Mouse (Mus musculus) fibroblast of lung, adult 2 months (primary cell): ENCODE data around the gene P2ry12.

ENCODE experiments used
- DNase-seq: peaks from one replicate; pipeline ENCODE4 v3.0.0-alpha.2; 2011; ENCODE audit warnings: low read depth

The P2ry12 gene

GRCm38 (mm10) chr3:59230912-59231311 is 31.8 kb downstream of the P2ry12 start:
- DNase-seq: no peak

- DNase-seq: no peak
Measured at GRCm38 (mm10) chr3:59228730-59229551, 33.7 kb downstream of the P2ry12 start.

GRCm38 (mm10) chr3:59227696-59228095 is 35.0 kb downstream of the P2ry12 start:
- no peak for DNase-seq

- no peak for DNase-seq
Measured at GRCm38 (mm10) chr3:59225411-59225810, 37.3 kb downstream of the P2ry12 start.

GRCm38 (mm10) chr3:59222303-59222702 is 40.4 kb downstream of the P2ry12 start:
- DNase-seq: no peak

- DNase-seq: no peak
Measured at GRCm38 (mm10) chr3:59219326-59219725, 43.3 kb downstream of the P2ry12 start.

GRCm38 (mm10) chr3:59217211-59217610 is 45.5 kb downstream of the P2ry12 start:
- no peak for DNase-seq

GRCm38 (mm10) chr3:59212404-59212803 is 50.3 kb downstream of the P2ry12 start:
- no peak for DNase-seq

GRCm38 (mm10) chr3:59211784-59212183 is 50.9 kb downstream of the P2ry12 start:
- DNase-seq: no peak

GRCm38 (mm10) chr3:59210727-59211126 is 51.9 kb downstream of the P2ry12 start, which contains the start of gene P2ry13:
Gene P2ry13, minus strand, starts transcription at chr3:59210882.
- DNase-seq: no peak

GRCm38 (mm10) chr3:59210089-59210488 is 52.6 kb downstream of the P2ry12 start:
- DNase-seq: no peak

GRCm38 (mm10) chr3:59208650-59209548 is 53.8 kb downstream of the P2ry12 start:
- DNase-seq: peak; percentile 38

- no peak for DNase-seq
Measured at GRCm38 (mm10) chr3:59205941-59206340, 56.7 kb downstream of the P2ry12 start.

- peak; percentile 46 for DNase-seq
Measured at GRCm38 (mm10) chr3:59204719-59205503, 57.8 kb downstream of the P2ry12 start.

GRCm38 (mm10) chr3:59203802-59204520 is 58.7 kb downstream of the P2ry12 start:
- DNase-seq: no peak

- DNase-seq: no peak
Measured at GRCm38 (mm10) chr3:59197329-59197948, 65.2 kb downstream of the P2ry12 start.

- no peak for DNase-seq
Measured at GRCm38 (mm10) chr3:59194938-59195337, 67.7 kb downstream of the P2ry12 start, which contains the start of gene Gpr87. Gene Gpr87, minus strand, starts transcription at chr3:59195104.

- DNase-seq: no peak
Measured at GRCm38 (mm10) chr3:59194099-59194498, 68.6 kb downstream of the P2ry12 start.

GRCm38 (mm10) chr3:59191674-59192073 is 71.0 kb downstream of the P2ry12 start:
- DNase-seq: no peak

- no peak for DNase-seq
Measured at GRCm38 (mm10) chr3:59187336-59187735, 75.3 kb downstream of the P2ry12 start.

GRCm38 (mm10) chr3:59185662-59186061 is 77.0 kb downstream of the P2ry12 start:
- no peak for DNase-seq
